Mouse (Mus musculus): Measurements from ENCODE around the gene Zfp36.

Gene Zfp36

DNA sequence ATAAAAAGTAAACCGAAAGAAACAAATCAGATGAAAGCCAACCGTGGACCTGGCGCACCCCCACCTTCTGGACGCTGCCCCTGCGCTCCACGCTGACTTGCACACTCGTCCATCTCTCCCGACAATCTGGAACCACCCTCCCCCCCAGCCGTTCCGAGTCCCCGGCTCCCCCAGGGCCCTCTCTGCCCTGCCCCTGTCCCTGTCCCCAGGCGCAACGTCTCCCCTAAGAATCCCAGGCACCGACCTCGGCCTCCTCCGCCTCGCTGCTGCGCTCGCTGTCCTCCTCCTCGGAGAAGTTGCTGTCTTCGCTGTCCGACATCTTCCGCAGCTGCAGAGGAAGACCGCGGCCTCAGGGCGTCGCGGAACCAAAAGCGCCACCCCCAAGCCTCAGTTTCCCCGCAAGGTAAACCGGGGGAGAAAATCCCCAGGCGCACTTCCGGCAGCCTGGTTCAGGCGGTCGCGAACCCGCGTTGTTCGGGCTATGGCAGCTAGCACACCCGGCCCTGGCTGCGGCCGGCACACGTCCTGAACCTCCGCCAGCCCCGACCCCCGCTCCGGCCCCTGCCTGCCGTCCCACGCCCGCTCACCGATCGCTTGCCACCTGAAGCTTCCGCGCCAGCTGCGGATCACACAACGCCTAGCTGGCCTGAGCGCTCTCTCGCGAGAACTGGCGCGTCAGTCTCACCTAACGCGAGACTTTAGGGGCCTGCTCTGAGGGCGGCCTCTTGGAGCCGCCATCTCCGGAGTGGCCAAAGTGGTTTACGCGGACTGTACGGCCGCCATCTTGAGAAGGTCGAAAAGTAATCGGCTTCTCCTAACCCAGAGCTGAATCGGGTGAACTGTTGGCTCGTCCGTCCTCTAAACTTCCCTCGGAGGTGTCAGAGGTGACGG, 41.7 kb downstream of the Zfp36 start, which contains the start of gene Supt5:
Supt5 (minus strand) TSS at position 639 of the 891 bp plus-strand sequence.
- DNase-seq (ENCODE audit: low read depth, low spot score), result peak; percentile 99

DNA sequence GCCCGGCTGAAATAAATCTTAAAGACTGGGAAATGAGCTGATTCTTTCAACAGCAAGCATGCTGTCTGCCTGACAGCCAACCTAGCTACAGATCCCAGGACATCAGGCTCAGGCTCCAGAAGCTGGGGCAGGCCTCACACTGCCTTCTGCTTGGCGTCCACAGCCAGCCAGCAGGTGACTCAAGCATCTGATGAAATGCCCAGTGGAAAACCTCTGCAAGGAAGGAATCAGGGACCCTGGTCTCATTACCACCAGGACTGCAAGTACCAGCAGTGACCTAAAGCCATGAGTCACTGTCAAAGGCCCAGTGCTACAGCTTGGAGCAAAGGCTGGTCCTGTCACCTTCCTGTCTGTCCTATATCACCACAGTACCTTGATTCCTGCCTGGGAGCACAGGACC, 44.6 kb downstream of the Zfp36 start:
- DNase-seq (ENCODE audit: low read depth, low spot score), result no peak

DNA sequence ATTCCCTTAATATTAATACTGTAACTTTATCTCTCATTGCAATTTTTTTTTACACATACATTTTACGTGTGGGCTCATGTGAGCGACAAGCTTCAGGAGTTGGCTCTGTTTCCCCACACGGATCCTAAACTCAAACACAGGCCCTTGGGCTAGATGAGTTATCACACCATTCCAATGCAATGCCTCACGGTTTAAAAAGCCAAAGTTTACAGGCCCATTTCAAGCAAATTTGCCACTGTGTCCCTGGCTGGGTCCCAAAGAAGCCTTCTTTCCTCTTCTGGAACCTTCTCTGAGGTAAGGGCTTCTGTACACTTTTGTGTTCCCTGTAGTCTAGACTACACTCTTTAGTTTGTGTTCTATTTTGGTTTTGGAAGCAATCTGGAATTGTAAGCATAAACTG, 45.5 kb downstream of the Zfp36 start:
- no peak for DNase-seq (ENCODE audit: low read depth, low spot score)

DNA sequence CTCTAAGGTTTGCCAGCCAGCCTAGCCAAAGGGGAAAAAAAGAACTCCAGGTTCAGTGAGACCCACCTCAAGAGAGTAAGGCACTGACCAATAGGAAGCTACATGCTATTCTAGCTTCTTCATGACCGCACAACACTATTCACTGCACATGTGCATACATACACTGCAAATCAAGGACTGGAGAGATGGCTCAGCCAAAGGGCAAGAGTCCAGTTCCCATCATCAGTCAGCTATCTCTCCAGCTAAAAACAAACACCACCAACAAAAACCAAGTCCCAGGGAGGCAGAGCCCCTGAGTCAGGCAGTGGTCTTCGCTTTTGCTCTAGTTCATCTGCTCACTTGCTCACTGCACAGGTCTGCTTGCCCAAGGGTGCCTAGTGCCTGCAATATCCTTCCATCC, 51.8 kb downstream of the Zfp36 start:
- no peak for DNase-seq (ENCODE audit: low read depth, low spot score)

All from brain, adult 2 months (tissue).